Mouse (Mus musculus) MEL (cell line): ENCODE results near the gene Syt17. TPM values are rescaled to one million over a fixed set of nuclear protein-coding genes. Genes with fewer than 3 reads are reported as not detected.

Source experiments
- DNase-seq: peaks from one replicate; pipeline ENCODE4 v3.0.0; 2011; ENCODE audit warnings: low read depth, low spot score
- H3K27ac ChIP-seq: 2 replicates; pipeline ENCODE4 v1.5.1; 2012; ENCODE audit warnings: low read depth, mild to moderate bottlenecking, control low read depth, low read length, moderate library complexity; ENCODE audit not compliant: control insufficient read depth
- H3K27me3 ChIP-seq, 2 experiments: fragments of 150-350 bp in 1 of 2; sonication (generic) in 1 of 2; 2 replicates each; pipeline ENCODE4 v1.6.1; 2012; ENCODE audit warnings: low read length in 2 of 2, mild to moderate bottlenecking in 2 of 2, improper control_type of control experiment in 1 of 2, moderate library complexity in 1 of 2; ENCODE audit not compliant: insufficient read depth in 2 of 2, control insufficient read depth in 1 of 2
- H3K36me3 ChIP-seq, 2 experiments: 2 replicates each; pipeline ENCODE4 v1.6.1; 2012 to 2014; ENCODE audit warnings: low read length in 2 of 2, improper control_type of control experiment in 1 of 2, inconsistent platforms in 1 of 2, mild to moderate bottlenecking in 1 of 2; ENCODE audit not compliant: insufficient read depth in 2 of 2, control insufficient read depth in 1 of 2
- H3K4me1 ChIP-seq, 2 experiments: fragments of 150-350 bp in 1 of 2; sonication (generic) in 1 of 2; 2 replicates each; pipeline ENCODE4 v1.6.1; 2012; ENCODE audit warnings: low read length in 2 of 2, improper control_type of control experiment in 1 of 2, mild to moderate bottlenecking in 1 of 2; ENCODE audit not compliant: insufficient read depth in 2 of 2, control insufficient read depth in 1 of 2
- H3K4me3 ChIP-seq, 2 experiments: fragments of 150-350 bp in 1 of 2; sonication (generic) in 1 of 2; 2 replicates each; pipeline ENCODE4 v1.5.1; 2012; ENCODE audit warnings: low read depth in 2 of 2, low read length in 2 of 2, mild to moderate bottlenecking in 2 of 2, moderate library complexity in 2 of 2, control low read depth in 1 of 2, improper control_type of control experiment in 1 of 2; ENCODE audit not compliant: control insufficient read depth in 1 of 2, insufficient read depth in 1 of 2
- H3K79me2 ChIP-seq: 2 replicates; pipeline ENCODE4 v1.6.1; 2012; ENCODE audit warnings: mild to moderate bottlenecking, low read length, moderate library complexity; ENCODE audit not compliant: control insufficient read depth, poor library complexity, insufficient read depth
- H3K9ac ChIP-seq: 2 replicates; pipeline ENCODE4 v1.6.1; 2012; ENCODE audit warnings: low read depth, mild to moderate bottlenecking, control low read depth, low read length, moderate library complexity; ENCODE audit not compliant: control insufficient read depth, poor library complexity, severe bottlenecking
- H3K9me3 ChIP-seq: fragments of 150-350 bp; sonication (generic); replicated peaks from 2 replicates; pipeline ENCODE4 v1.6.1; 2012; ENCODE audit warnings: mild to moderate bottlenecking, low read length, improper control_type of control experiment, moderate library complexity; ENCODE audit not compliant: insufficient read depth
- GABPA ChIP-seq: IDR thresholded peaks from 2 replicates; pipeline ENCODE4 v1.6.1; 2012; ENCODE audit warnings: low read depth, mild to moderate bottlenecking, inconsistent platforms, low read length, improper control_type of control experiment, moderate library complexity
- HCFC1 ChIP-seq: IDR thresholded peaks from 2 replicates; pipeline ENCODE4 v1.6.1; 2012; ENCODE audit warnings: low read depth, mild to moderate bottlenecking, inconsistent platforms, low read length, improper control_type of control experiment, moderate library complexity
- KAT2A ChIP-seq: conservative IDR thresholded peaks from 2 replicates; pipeline ENCODE4 v1.6.1; 2012; ENCODE audit warnings: low read depth, low read length, improper control_type of control experiment, inconsistent platforms
- MAFK ChIP-seq: IDR thresholded peaks from 2 replicates; pipeline ENCODE4 v1.6.1; 2011; ENCODE audit warnings: low read depth, mild to moderate bottlenecking, low read length, improper control_type of control experiment, borderline replicate concordance
- MAZ ChIP-seq: IDR thresholded peaks from 2 replicates; pipeline ENCODE4 v1.6.1; 2012; ENCODE audit warnings: low read depth, mild to moderate bottlenecking, inconsistent platforms, low read length, improper control_type of control experiment
- MEF2A ChIP-seq: IDR thresholded peaks from 2 replicates; pipeline ENCODE4 v1.6.1; 2014; ENCODE audit warnings: low read depth, mild to moderate bottlenecking, inconsistent platforms, low read length, improper control_type of control experiment; ENCODE audit not compliant: poor library complexity, insufficient replicate concordance, severe bottlenecking; ENCODE audit errors: extremely low read depth
- NRF1 ChIP-seq: IDR thresholded peaks from 2 replicates; pipeline ENCODE4 v1.6.1; 2014; ENCODE audit warnings: low read depth, mild to moderate bottlenecking, inconsistent platforms, low read length, improper control_type of control experiment, moderate library complexity; ENCODE audit not compliant: poor library complexity, insufficient read depth, severe bottlenecking
- POLR2A ChIP-seq, 2 experiments: IDR thresholded peaks; 2 replicates each; pipeline ENCODE4 v1.6.1; 2011 to 2012; ENCODE audit warnings: low read length in 2 of 2, mild to moderate bottlenecking in 2 of 2, control low read depth in 1 of 2, improper control_type of control experiment in 1 of 2, low read depth in 1 of 2, moderate library complexity in 1 of 2; ENCODE audit not compliant: control insufficient read depth in 1 of 2, insufficient read depth in 1 of 2, poor library complexity in 1 of 2
- RCOR1 ChIP-seq: IDR thresholded peaks from 2 replicates; pipeline ENCODE4 v1.6.1; 2012; ENCODE audit warnings: low read depth, mild to moderate bottlenecking, inconsistent platforms, low read length, improper control_type of control experiment
- SMC3 ChIP-seq: IDR thresholded peaks from 2 replicates; pipeline ENCODE4 v1.6.1; 2011; ENCODE audit warnings: low read depth, low read length, improper control_type of control experiment
- TAL1 ChIP-seq: IDR thresholded peaks from 2 replicates; pipeline ENCODE4 v1.6.1; 2012; ENCODE audit warnings: mild to moderate bottlenecking, inconsistent platforms, low read length, moderate library complexity, mixed read lengths
- TCF12 ChIP-seq: IDR thresholded peaks from 2 replicates; pipeline ENCODE4 v1.6.1; 2014; ENCODE audit warnings: low read depth, mild to moderate bottlenecking, inconsistent platforms, low read length, improper control_type of control experiment, moderate library complexity
- USF1 ChIP-seq: IDR thresholded peaks from 2 replicates; pipeline ENCODE4 v1.6.1; 2014; ENCODE audit warnings: low read depth, mild to moderate bottlenecking, inconsistent platforms, low read length, improper control_type of control experiment, moderate library complexity
- USF2 ChIP-seq, 2 experiments: IDR thresholded peaks; 2 replicates each; pipeline ENCODE4 v1.6.1; 2011 to 2012; ENCODE audit warnings: improper control_type of control experiment in 2 of 2, low read length in 2 of 2, borderline replicate concordance in 1 of 2, inconsistent platforms in 1 of 2, low read depth in 1 of 2, mild to moderate bottlenecking in 1 of 2; ENCODE audit not compliant: insufficient read depth in 1 of 2
- ZKSCAN1 ChIP-seq: IDR thresholded peaks from 2 replicates; pipeline ENCODE4 v1.6.1; 2012; ENCODE audit warnings: low read depth, mild to moderate bottlenecking, inconsistent platforms, low read length, improper control_type of control experiment, moderate library complexity
- polyA plus RNA-seq, 2 experiments: library from polyadenylated mRNA; stranded (reverse) in 1 of 2; unstranded in 1 of 2; fragments of >175 nt in 1 of 2; fragments of >200 nt in 1 of 2; gene quantifications; 2 replicates each; pipeline versions ENCODE4 v1.2.1 to v1.2.4; 2012; ENCODE audit warnings: low replicate concordance in 2 of 2, low read depth in 1 of 2; ENCODE audit not compliant: insufficient read length in 2 of 2, insufficient read depth in 1 of 2, missing spikeins in 1 of 2
- total RNA-seq: library from RNA; depleted of rRNA; stranded (reverse); fragments of 300-350 nt; gene quantifications from 2 replicates; pipeline ENCODE4 v1.2.3, GENCODE M21; 2012

Gene Syt17
- total and polyA plus RNA-seq, 3 experiments = not detected

DNA sequence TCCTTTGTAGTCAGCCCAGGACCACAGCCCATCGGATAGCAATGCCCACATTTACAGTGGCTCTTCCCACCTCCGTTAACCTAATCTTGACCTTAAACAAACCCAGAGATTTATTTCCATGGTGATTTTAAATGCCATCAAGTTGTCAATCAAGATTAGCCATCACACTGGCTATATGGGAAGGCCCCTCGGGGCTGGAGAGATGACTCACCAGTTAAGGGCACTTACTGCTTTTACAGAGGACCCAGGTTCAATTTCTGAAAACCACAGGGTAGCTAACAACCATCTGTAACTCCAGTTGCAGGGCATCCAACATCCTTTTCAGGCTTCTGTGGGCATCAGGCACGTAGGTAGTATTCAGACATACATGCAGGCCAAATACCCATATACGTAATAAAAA lies 28.4 kb upstream of the Syt17 start:
- Histone ChIP-seq H3K27ac (no peak overlapping the region), H3K4me1 (peaks cover under 1 to 8% of the 10 kb centered on the region in 2 experiments; a peak in 3 of 4 replicates), H3K9ac (no peak overlapping the region), H3K4me3 (no peak overlapping the region), H3K9me3 (no peaks in the 10 kb centered on the region), H3K27me3 (no peaks in the 10 kb centered on the region), H3K79me2 (no peaks in the 10 kb centered on the region), H3K36me3 (peaks cover 0 to 3% of the 10 kb centered on the region in 2 experiments; a peak in 2 of 4 replicates)
- no peak for TF ChIP-seq KAT2A
- TF ChIP-seq MEF2A = no peak
- no peak for DNase-seq

DNA sequence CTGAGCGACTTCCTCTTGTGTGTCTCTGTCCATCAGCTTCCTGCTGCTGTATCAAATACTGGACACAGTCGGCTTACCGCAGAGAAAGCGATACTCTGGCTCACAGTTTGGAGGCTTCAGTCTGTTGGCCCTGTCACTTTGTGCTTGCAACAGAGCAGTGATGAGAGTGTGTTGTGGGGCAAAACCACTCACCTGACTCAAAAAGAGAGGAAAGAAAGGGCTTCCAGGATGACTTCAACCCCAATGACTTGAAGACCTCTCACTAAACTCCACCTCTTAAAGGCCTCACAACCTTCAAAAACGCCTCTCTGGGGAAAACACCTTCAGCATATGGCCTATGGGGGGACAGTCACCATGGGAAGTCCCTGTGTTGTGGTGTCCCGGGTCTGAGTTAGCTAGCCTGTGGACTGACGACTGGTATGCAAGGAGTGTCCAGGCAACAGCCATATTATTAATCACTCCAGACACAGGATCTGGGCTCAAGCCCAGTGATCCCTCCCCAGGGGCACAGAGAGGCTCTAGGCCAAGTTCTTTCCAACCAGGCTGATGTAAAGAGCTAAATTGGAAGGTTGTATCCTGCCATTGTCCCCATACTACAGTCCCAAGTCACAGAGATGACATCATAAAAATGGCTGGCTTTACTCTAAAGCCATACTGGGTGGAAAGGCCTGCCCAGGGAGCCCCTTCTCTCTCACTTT lies 27.1 kb upstream of the Syt17 start:
- TF ChIP-seq USF1 (no peak), POLR2A (IDR thresholded peaks at IDR 0.05; ENCODE audit: control insufficient read depth in 1 of 2, insufficient read depth in 1 of 2, low read depth in 1 of 2, low read length in 2 of 2, poor library complexity in 1 of 2) (no peak), MEF2A (no peak), GABPA (no peak), HCFC1 (no peak), TCF12 (no peak), ZKSCAN1 (no peak), TAL1 (no peak), USF2 (IDR thresholded peaks at IDR 0.05; ENCODE audit: borderline replicate concordance in 1 of 2, insufficient read depth in 1 of 2, low read depth in 1 of 2, low read length in 2 of 2) (no peak), SMC3 (no peak), RCOR1 (no peak), MAFK (no peak), MAZ (no peak), NRF1 (no peak)
- Histone ChIP-seq H3K27ac (no peak overlapping the region), H3K36me3 (no peaks in the 10 kb centered on the region), H3K4me3 (no peak overlapping the region), H3K27me3 (no peaks in the 10 kb centered on the region), H3K4me1 (no peaks in the 10 kb centered on the region; a peak in 1 of 4 replicates), H3K9me3 (no peaks in the 10 kb centered on the region), H3K9ac (no peak overlapping the region), H3K79me2 (no peaks in the 10 kb centered on the region)
- DNase-seq = no peak
